Mouse (Mus musculus) heart, adult 2 months (tissue): ENCODE measurements around the gene Aar2. TPM values are rescaled to one million over a fixed set of nuclear protein-coding genes. Genes with fewer than 3 reads are reported as not detected.
"Not testable (repeated sequence)": the region's sequence is repeated elsewhere in the genome, so short reads cannot be mapped to it uniquely, and the experiment has no call there.

Source experiments
- DNase-seq, 2 experiments: peaks; one replicate each; pipeline ENCODE4 v3.0.0; 2021
- H3K27ac ChIP-seq: fragments of 200-600 bp; 2 replicates; pipeline ENCODE4 v1.8.1; 2022
- H3K27me3 ChIP-seq: fragments of 200-500 bp; 2 replicates; pipeline ENCODE4 v1.6.1; 2012; ENCODE audit warnings: mild to moderate bottlenecking, low read length, inconsistent platforms, mixed read lengths; ENCODE audit not compliant: control insufficient read depth, insufficient read depth
- H3K36me3 ChIP-seq: fragments of 200-500 bp; 2 replicates; pipeline ENCODE4 v1.6.1; 2012; ENCODE audit warnings: low read length, inconsistent platforms; ENCODE audit not compliant: control insufficient read depth, insufficient read depth
- H3K4me1 ChIP-seq: fragments of 200-500 bp; 2 replicates; pipeline ENCODE4 v1.6.1; 2011; ENCODE audit warnings: low read length; ENCODE audit not compliant: control insufficient read depth, insufficient read depth
- H3K4me3 ChIP-seq: fragments of 200-600 bp; 2 replicates; pipeline ENCODE4 v1.8.1; 2022
- H3K79me2 ChIP-seq: fragments of 200-500 bp; replicated peaks from 2 replicates; pipeline ENCODE4 v1.6.1; 2012; ENCODE audit warnings: mild to moderate bottlenecking, inconsistent platforms, low read length, moderate library complexity, mixed read lengths; ENCODE audit not compliant: control insufficient read depth, insufficient read depth
- H3K9ac ChIP-seq: fragments of 200-500 bp; 2 replicates; pipeline ENCODE4 v1.6.1; 2012; ENCODE audit warnings: low read depth, mild to moderate bottlenecking, control low read depth, inconsistent platforms, low read length, mixed read lengths
- CTCF ChIP-seq: fragments of 200-600 bp; IDR thresholded peaks from 2 replicates; pipeline ENCODE4 v1.8.1; 2022; ENCODE audit warnings: antibody characterized with exemption, mild to moderate bottlenecking, moderate library complexity
- EP300 ChIP-seq: fragments of 200-500 bp; IDR thresholded peaks from 2 replicates; pipeline ENCODE4 v1.6.1; 2011; ENCODE audit warnings: low read depth, low read length, control low read depth; ENCODE audit not compliant: insufficient read depth
- POLR2A ChIP-seq: fragments of 200-500 bp; IDR thresholded peaks from 2 replicates; pipeline ENCODE4 v1.6.1; 2011; ENCODE audit warnings: mild to moderate bottlenecking, low read depth, low read length, control low read depth; ENCODE audit not compliant: insufficient read depth
- WGBS: fragments of 180-500 bp; shearing (Covaris S2); methylation state at CpG from one replicate; pipeline ENCODE4 v1.1.7; 2018; 5-methylcytosine and 5-hydroxymethylcytosine counted together
- intact Hi-C: fragments of 180-260 bp; cut with DNase I; formaldehyde crosslinking; loops from one replicate; pipeline ENCODE4 v1.15.1; 2025
- polyA plus RNA-seq: library from polyadenylated mRNA; depleted of rRNA; stranded (reverse); fragments of >200 nt; gene quantifications from 2 replicates; pipeline ENCODE4 v1.2.3, GENCODE M21; 2012
- total RNA-seq, 2 experiments: library from RNA; stranded (reverse); gene quantifications; 2 replicates each; pipeline ENCODE4 v1.2.3; 2021

Gene Aar2
- total and polyA plus RNA-seq, 3 experiments = 19.4 to 22.7 (median 21.0) TPM

DNA sequence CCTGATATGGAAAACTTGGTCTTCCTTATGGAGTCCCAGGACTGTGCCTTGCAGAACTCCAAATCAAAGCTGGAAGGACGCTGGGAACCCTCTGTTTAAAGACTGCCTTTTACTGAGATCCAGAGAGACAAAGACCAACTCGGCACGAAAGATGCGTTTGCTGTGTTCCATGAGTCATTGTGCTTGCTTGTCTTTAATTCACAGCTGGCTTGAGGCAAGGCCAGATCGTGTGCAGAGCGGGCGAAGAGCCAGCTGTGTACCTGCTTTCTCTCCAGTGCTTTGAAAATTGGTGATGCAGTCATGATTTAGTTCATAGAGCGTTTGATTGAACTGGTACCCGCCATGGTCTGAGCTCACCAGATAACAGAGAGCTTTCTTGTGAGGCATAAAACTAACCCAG lies 32.3 kb upstream of the Aar2 start:
- no peak overlapping the region for H3K4me3 ChIP-seq
- WGBS = 78% methylated on average over 9 of the region's 9 CpGs
- DNase-seq = no peak
- intact Hi-C loops = no loop called here
- H3K27ac ChIP-seq = no peak overlapping the region
- no peak overlapping the region for H3K9ac ChIP-seq
- H3K27me3 ChIP-seq = no peaks in the 10 kb centered on the region
- no peaks in the 10 kb centered on the region for H3K4me1 ChIP-seq
- H3K36me3 ChIP-seq = no peaks in the 10 kb centered on the region
- TF ChIP-seq POLR2A (no peak), CTCF (no peak), EP300 (no peak)
- no peaks in the 10 kb centered on the region for H3K79me2 ChIP-seq

DNA sequence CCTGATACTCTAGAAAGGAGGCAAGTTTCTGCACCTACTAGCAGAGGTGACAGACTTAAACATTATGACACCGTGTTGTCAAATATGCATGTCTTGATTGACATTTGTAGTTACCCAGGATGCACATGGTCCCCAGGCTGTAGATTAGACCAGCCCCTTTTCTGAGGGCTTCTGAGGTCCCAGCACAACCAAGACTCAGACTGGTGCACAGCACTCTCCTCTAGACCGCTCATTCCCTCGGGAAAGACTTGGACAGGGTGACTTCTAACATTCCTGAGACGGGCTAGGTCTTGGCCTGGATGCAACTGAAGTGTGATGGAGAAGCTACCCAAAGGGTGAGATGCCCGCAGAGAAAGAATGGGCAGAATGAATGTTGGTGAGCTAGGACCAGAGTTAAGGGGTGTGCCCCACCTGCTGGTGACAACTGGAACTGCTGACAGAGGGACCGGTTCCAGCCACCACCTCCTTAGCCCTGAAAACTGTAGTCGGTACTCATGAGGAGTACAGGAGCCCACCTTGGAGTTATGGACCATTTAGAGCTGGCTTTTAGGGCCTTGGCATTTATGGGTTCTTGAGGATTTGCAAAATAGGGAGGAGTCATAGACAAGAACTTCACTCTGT lies 31.7 kb upstream of the Aar2 start:
- peak; percentile 65 to 85 for DNase-seq
- Histone ChIP-seq H3K27ac (no peak overlapping the region), H3K36me3 (no peaks in the 10 kb centered on the region), H3K9ac (no peak overlapping the region), H3K27me3 (no peaks in the 10 kb centered on the region), H3K4me3 (no peak overlapping the region), H3K4me1 (no peaks in the 10 kb centered on the region), H3K79me2 (no peaks in the 10 kb centered on the region)
- intact Hi-C loops = loop anchor here (1.0 kb wide), 1 partner anchor 171 kb away; no protein-coding TSS in a partner anchor
- TF ChIP-seq POLR2A = no peak
- TF ChIP-seq EP300 = no peak
- TF ChIP-seq CTCF = peak; percentile 98
- WGBS = 16% methylated on average over 7 of the region's 7 CpGs

DNA sequence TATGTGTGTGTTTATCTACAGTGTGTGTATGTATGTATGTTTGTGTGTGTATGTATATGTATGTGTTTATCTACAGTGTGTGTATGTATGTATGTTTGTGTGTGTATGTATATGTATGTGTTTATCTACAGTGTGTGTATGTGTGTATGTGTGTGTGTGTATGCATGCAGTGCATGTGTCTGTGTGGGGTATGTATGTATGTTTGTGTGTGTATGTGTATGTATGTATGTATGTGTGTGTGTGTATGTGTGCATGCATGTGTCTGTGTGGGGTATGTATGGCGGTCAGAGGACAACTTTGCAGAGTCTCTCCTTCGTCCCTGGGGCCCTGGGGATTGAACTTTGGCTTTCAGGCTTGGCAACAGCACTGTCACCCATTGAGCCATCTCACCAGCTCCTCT lies 30.7 kb upstream of the Aar2 start:
- H3K27me3 ChIP-seq, H3K36me3 ChIP-seq, H3K79me2 ChIP-seq, H3K27ac ChIP-seq, H3K4me1 ChIP-seq, H3K4me3 ChIP-seq, H3K9ac ChIP-seq, DNase-seq: not testable (repeated sequence)
- WGBS = 69% methylated on average over 2 of the region's 2 CpGs
- intact Hi-C loops = loop anchor here (1.0 kb wide), 1 partner anchor 172 kb away; no protein-coding TSS in a partner anchor

DNA sequence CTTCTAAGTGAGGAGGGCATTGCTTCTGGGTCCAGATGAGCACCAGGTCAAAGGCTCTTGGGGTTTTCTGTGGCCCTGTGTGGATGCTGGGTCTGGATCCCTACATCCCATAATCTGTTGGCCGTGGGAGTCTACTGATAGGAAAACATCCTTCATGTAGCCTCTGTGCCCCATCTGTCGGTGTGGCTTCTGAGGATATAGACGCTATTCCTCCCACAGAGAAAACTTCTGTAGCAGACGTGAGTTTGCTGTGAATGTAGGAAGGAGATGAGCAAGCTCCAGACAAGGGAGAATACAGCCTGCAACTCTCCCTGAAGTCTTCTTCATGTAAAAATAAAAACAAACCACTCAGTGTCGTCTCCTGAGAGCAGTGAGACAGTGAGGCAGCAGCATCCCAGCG lies 29.1 kb upstream of the Aar2 start:
- TF ChIP-seq POLR2A = no peak
- TF ChIP-seq CTCF = no peak
- TF ChIP-seq EP300 = no peak
- Histone ChIP-seq H3K27ac (no peak overlapping the region), H3K36me3 (no peaks in the 10 kb centered on the region), H3K9ac (no peak overlapping the region), H3K27me3 (no peaks in the 10 kb centered on the region), H3K4me3 (no peak overlapping the region), H3K4me1 (no peaks in the 10 kb centered on the region), H3K79me2 (no peaks in the 10 kb centered on the region)
- no peak for DNase-seq
- intact Hi-C loops = no loop called here
- 63% methylated on average over 6 of the region's 6 CpGs for WGBS

DNA sequence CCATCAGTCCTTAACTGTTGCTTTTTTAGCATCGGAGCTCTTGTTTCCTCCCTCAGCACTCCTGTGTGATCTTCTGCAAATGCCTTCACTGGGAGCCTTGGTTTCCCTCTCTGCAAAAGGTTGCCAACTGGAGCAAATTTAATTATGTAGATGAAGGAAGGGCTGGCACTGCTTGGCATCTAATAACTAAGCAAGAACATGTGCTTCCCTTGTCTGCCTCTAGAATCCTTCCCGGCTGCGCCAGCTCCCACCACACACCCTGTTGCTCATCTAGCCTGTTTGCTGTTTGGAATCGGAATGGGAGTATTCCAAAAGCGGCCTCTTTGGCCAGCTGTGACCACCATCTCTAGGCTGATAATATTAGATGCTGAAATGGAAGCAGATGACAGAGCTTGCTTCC lies 27.8 kb upstream of the Aar2 start:
- Histone ChIP-seq H3K27me3 (no peaks in the 10 kb centered on the region), H3K36me3 (no peaks in the 10 kb centered on the region), H3K4me3 (no peak overlapping the region), H3K4me1 (no peaks in the 10 kb centered on the region), H3K79me2 (no peaks in the 10 kb centered on the region), H3K9ac (no peak overlapping the region), H3K27ac (no peak overlapping the region)
- no peak for DNase-seq
- intact Hi-C loops = no loop called here
- no peak for TF ChIP-seq POLR2A
- TF ChIP-seq CTCF = no peak
- no peak for TF ChIP-seq EP300
- WGBS = 86% methylated on average over 5 of the region's 5 CpGs

DNA sequence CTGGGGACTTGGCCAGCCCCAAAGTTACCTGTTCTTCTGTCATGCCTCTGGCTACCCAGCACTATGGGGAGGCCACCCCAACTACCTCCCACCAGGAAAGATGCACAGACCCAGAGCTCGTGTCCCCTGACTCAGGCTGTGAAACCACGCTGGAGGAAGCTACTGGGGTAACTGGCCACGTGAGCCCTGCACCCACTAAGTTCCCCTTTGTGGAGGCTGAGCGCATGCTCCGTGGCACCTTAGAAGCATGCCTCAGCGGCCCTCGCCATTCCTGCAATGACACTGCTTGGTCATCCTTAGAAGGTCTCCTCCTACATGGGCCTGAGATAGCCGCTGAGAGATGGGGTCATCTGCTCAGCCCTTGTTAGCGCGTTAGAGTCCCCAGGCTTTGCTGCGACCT lies 24.4 kb upstream of the Aar2 start:
- Histone ChIP-seq H3K79me2 (no peaks in the 10 kb centered on the region), H3K9ac (no peak overlapping the region), H3K27ac (no peak overlapping the region), H3K36me3 (no peaks in the 10 kb centered on the region), H3K4me3 (no peak overlapping the region), H3K27me3 (no peaks in the 10 kb centered on the region), H3K4me1 (no peaks in the 10 kb centered on the region)
- intact Hi-C loops = no loop called here
- peak in 1 of 2 experiments; percentile 17 for DNase-seq
- TF ChIP-seq EP300 (no peak), POLR2A (no peak), CTCF (no peak)
- WGBS = 86% methylated on average over 11 of the region's 11 CpGs
